Comparison of ENCODE assay signal across 8 mouse cellular contexts in the genomic region with DNA sequence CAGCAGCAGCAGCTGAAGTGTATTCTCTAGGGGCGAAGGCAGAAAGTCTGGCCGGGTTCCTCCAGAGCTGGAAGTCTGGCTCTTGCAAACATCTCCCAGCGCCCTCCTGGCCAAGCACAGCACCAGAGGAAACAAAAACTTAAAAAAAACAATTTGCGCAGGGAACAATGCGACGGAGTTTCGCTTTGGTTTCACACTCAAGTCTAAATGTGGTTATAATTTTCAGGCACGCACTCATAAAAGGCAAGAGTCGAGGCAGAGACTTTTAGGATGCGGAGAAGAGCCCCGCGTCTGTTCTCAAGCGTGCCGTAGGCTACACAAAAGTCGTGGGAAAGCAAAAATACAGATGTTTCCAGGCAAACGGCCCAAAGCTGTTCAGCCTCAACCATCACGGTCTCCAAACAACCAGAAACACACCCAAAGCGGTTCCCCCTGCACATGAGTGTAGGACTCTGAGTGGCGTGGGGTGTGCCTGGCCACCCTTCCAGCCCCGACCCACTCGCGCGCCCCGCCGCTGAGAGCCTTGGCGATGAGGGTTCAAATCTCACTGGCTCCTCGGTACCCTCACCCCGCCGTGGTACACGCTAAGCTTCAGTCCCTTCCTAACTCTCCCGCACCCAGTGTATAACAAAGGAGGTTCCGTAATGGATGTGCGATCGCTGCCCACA. TPM values are rescaled to one million over a fixed set of nuclear protein-coding genes. Genes with fewer than 3 reads are reported as not detected.
DNase-seq lines count a peak whose midpoint lies in the region; ATAC-seq and TF ChIP-seq lines count a peak whose summit lies in the region.

No protein-coding gene starts in this region.

- TF ChIP-seq CTCF in C2C12 (IDR thresholded peaks at IDR 0.05; ENCODE audit: control insufficient read depth, insufficient read depth, insufficient read length), result no peak

- ATAC-seq in frontal cortex, adult (ENCODE audit: low TSS enrichment), result peak; percentile 29; the same call in 1 of the 2 replicates
- ATAC-seq in hindbrain, embryonic 11.5 days (ENCODE audit: low FRiP score), result peak; percentile 2; the same call in 1 of the 2 replicates
- ATAC-seq in limb, embryonic 11.5 days (ENCODE audit: insufficient number of reproducible peaks, low FRiP score, low TSS enrichment, low read depth), result peak; percentile 21
- peak; percentile 38 for ATAC-seq in midbrain, embryonic 15.5 days (replicated peaks)

- peak; percentile 54 for DNase-seq in adrenal gland, postnatal 25 days
- peak; percentile 61 for DNase-seq in hindbrain, embryonic 11.5 days (ENCODE audit: low spot score)
- DNase-seq in limb, embryonic 11.5 days (ENCODE audit: low spot score), result peak; percentile 75
- peak; percentile 20 to 69 for DNase-seq in urinary bladder, postnatal 36 days (ENCODE audit: low spot score in 2 of 2)
- no peak for DNase-seq in cerebellum, postnatal 25 days

- H3K9me3 ChIP-seq in hindbrain, embryonic 11.5 days (ENCODE audit: control insufficient read depth, low read length), result no peaks in the 10 kb centered on the region
- H3K9me3 ChIP-seq in limb, embryonic 11.5 days (ENCODE audit: control insufficient read depth, low read length), result no peaks in the 10 kb centered on the region
- no peaks in the 10 kb centered on the region for H3K9me3 ChIP-seq in midbrain, embryonic 15.5 days

- peaks cover 94% of the 10 kb centered on the region for H3K79me2 ChIP-seq in C2C12 (ENCODE audit: control insufficient read depth, insufficient read depth)

- H3K4me3 ChIP-seq in C2C12 (ENCODE audit: insufficient read depth, poor library complexity, severe bottlenecking), result peak overlapping the region; percentile 48
- H3K4me3 ChIP-seq in hindbrain, embryonic 11.5 days (ENCODE audit: low read depth, low read length), result peak overlapping the region; percentile 59
- peak overlapping the region; percentile 78 for H3K4me3 ChIP-seq in limb, embryonic 11.5 days (ENCODE audit: low read depth, low read length)
- peak overlapping the region; percentile 57 for H3K4me3 ChIP-seq in midbrain, embryonic 15.5 days

- peaks cover 7% of the 10 kb centered on the region for H3K4me1 ChIP-seq in hindbrain, embryonic 11.5 days (replicated peaks; ENCODE audit: control insufficient read depth, insufficient read depth, low read length)
- peaks cover 18% of the 10 kb centered on the region for H3K4me1 ChIP-seq in limb, embryonic 11.5 days (ENCODE audit: control insufficient read depth, insufficient read depth, low read length)
- H3K4me1 ChIP-seq in midbrain, embryonic 15.5 days, result peaks cover 26% of the 10 kb centered on the region

- no peaks in the 10 kb centered on the region for H3K36me3 ChIP-seq in C2C12 (ENCODE audit: control insufficient read depth, insufficient read depth)
- no peaks in the 10 kb centered on the region for H3K36me3 ChIP-seq in hindbrain, embryonic 11.5 days (ENCODE audit: control insufficient read depth, insufficient read depth, low read length)
- no peaks in the 10 kb centered on the region for H3K36me3 ChIP-seq in limb, embryonic 11.5 days (ENCODE audit: control insufficient read depth, insufficient read depth, low read length)
- H3K36me3 ChIP-seq in midbrain, embryonic 15.5 days (replicated peaks), result no peaks in the 10 kb centered on the region

- H3K27ac ChIP-seq in hindbrain, embryonic 11.5 days (ENCODE audit: low read depth, low read length), result peak overlapping the region; percentile 54; the same call in 1 of the 2 replicates
- H3K27ac ChIP-seq in limb, embryonic 11.5 days (replicated peaks; ENCODE audit: low read depth, low read length), result peak overlapping the region; percentile 84
- H3K27ac ChIP-seq in midbrain, embryonic 15.5 days, result peak overlapping the region; percentile 57

- no peaks in the 10 kb centered on the region for H3K27me3 ChIP-seq in C2C12 (ENCODE audit: control insufficient read depth, insufficient read depth, insufficient read length)
- H3K27me3 ChIP-seq in hindbrain, embryonic 11.5 days (ENCODE audit: control insufficient read depth, insufficient read depth, low read length), result peaks cover 45% of the 10 kb centered on the region
- no peaks in the 10 kb centered on the region for H3K27me3 ChIP-seq in limb, embryonic 11.5 days (ENCODE audit: control insufficient read depth, insufficient read depth, low read length)
- peaks cover 36% of the 10 kb centered on the region for H3K27me3 ChIP-seq in midbrain, embryonic 15.5 days (replicated peaks)

- peaks cover 31% of the 10 kb centered on the region for H3K79me3 ChIP-seq in C2C12 (ENCODE audit: low read depth)

- peak overlapping the region; percentile 91 for H3K4me2 ChIP-seq in hindbrain, embryonic 11.5 days (replicated peaks; ENCODE audit: low read depth, low read length)
- peak overlapping the region; percentile 92 for H3K4me2 ChIP-seq in limb, embryonic 11.5 days (ENCODE audit: low read depth, severe bottlenecking)
- H3K4me2 ChIP-seq in midbrain, embryonic 15.5 days, result peak overlapping the region; percentile 87

- peak overlapping the region; percentile 69 for H3K9ac ChIP-seq in hindbrain, embryonic 11.5 days (ENCODE audit: low read depth, low read length)
- peak overlapping the region; percentile 96 for H3K9ac ChIP-seq in limb, embryonic 11.5 days (ENCODE audit: low read length)
- H3K9ac ChIP-seq in midbrain, embryonic 15.5 days, result peak overlapping the region; percentile 48

- peak overlapping the region; percentile 88 for H3ac ChIP-seq in C2C12 (ENCODE audit: control insufficient read depth, insufficient read length, low read depth)

- WGBS in hindbrain, embryonic 11.5 days, result under 1% methylated on average over 34 of the region's 34 CpGs
- WGBS in limb, embryonic 11.5 days, result 1% methylated on average over 34 of the region's 34 CpGs
- WGBS in midbrain, embryonic 15.5 days, result 3% methylated on average over 34 of the region's 34 CpGs

TF ChIP-seq in C2C12, 6 proteins besides CTCF, POLR2A, EP300 and RAD21:
- TF ChIP-seq USF1 (IDR thresholded peaks at IDR 0.05; ENCODE audit: low read depth) (no peak), CEBPB (IDR thresholded peaks at IDR 0.05; ENCODE audit: low read depth) (no peak), MYOD1 (IDR thresholded peaks at IDR 0.05; ENCODE audit: control insufficient read depth, insufficient read length, low read depth) (no peak), MYOG (IDR thresholded peaks at IDR 0.05; ENCODE audit: control insufficient read depth, extremely low read depth, insufficient read length) (no peak), FOSL1 (IDR thresholded peaks at IDR 0.05; ENCODE audit: insufficient read depth, low read length, poor library complexity, severe bottlenecking) (no peak), MAX (IDR thresholded peaks at IDR 0.05) (no peak)

RNA-seq across cellular contexts. Expression of a gene that starts 0.8 kb away (rescaled TPM):
- polyA plus RNA-seq in C2C12 (2012; fragmentation: generic; extraction: Trizol), result 68.8 TPM
- total RNA-seq in adrenal gland, postnatal 25 days (2021), result 214 and 239 TPM in 2 replicates
- 26.2 and 29.9 TPM in 2 replicates for polyA plus RNA-seq in hindbrain, embryonic 11.5 days (2014; fragmentation: Nextera tagmentation; extraction: Ambion mirVana)
- polyA plus RNA-seq in limb, embryonic 11.5 days (2014; fragmentation: Nextera tagmentation; extraction: Ambion mirVana), result 26.5 and 28.4 TPM in 2 replicates
- polyA plus RNA-seq in midbrain, embryonic 15.5 days (2015; fragmentation: Nextera tagmentation; extraction: Ambion mirVana), result 43.7 and 47.5 TPM in 2 replicates

RNA-seq across cellular contexts. Expression of a gene that starts 0.8 kb away (rescaled TPM):
- 74.7 TPM for polyA plus RNA-seq in C2C12 (2012; fragmentation: generic; extraction: Trizol)
- total RNA-seq in adrenal gland, postnatal 25 days (2021), result 385 and 411 TPM in 2 replicates
- polyA plus RNA-seq in hindbrain, embryonic 11.5 days (2014; fragmentation: Nextera tagmentation; extraction: Ambion mirVana), result 91.8 and 94.2 TPM in 2 replicates
- polyA plus RNA-seq in limb, embryonic 11.5 days (2014; fragmentation: Nextera tagmentation; extraction: Ambion mirVana), result 103 and 115 TPM in 2 replicates
- 90.6 and 102 TPM in 2 replicates for polyA plus RNA-seq in midbrain, embryonic 15.5 days (2015; fragmentation: Nextera tagmentation; extraction: Ambion mirVana)

Comparison
In these comparisons a context has a peak if more than half of its experiments do, and no peak if none do; other contexts are left out.
1. DNase-seq: peak in adrenal gland, postnatal 25 days (single experiment), hindbrain, embryonic 11.5 days (single experiment), limb, embryonic 11.5 days (single experiment) and urinary bladder, postnatal 36 days (2 of 2); none in cerebellum, postnatal 25 days (0 of 2).
2. Peak in every context shown above with its lines, with median percentiles within 50 percentile points of each other: H3K4me3 ChIP-seq, ATAC-seq, H3K27ac ChIP-seq, H3K4me2 ChIP-seq and H3K9ac ChIP-seq.